Mouse (Mus musculus): ENCODE data around the gene Ankrd66. TPM values are rescaled to one million over a fixed set of nuclear protein-coding genes. Genes with fewer than 3 reads are reported as not detected.

The Ankrd66 gene
- polyA plus RNA-seq, 1 experiment from 2014 or later = 0.47 TPM

DNA sequence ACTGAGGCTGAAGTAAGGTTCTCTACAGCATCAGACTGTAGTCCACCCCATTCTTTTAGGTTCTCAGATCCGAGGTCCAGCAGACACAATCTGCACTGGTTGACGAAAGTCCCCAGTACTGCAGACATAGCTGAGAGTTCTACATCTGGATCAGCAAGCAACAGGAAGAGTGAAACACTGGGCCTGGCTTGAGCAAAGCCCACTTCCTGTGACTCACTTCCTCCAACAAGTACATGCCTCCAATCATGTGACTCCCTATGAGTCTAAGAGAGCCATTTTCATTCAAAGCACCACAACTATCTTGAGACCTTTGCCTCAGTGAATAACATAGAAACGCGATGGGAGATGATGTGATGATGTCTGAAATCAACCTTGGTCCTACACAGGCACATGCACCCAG is 12.2 kb downstream of the Ankrd66 start:
- ATAC-seq (replicated peaks; ENCODE audit: low FRiP score) = no peak
- H3K9ac ChIP-seq = no peak overlapping the region
- no peaks in the 10 kb centered on the region for H3K27me3 ChIP-seq
- no peak overlapping the region for H3K4me2 ChIP-seq
- H3K9me3 ChIP-seq (replicated peaks) = no peaks in the 10 kb centered on the region
- H3K27ac ChIP-seq = no peak overlapping the region
- 95% methylated on average over 4 of the region's 4 CpGs for WGBS
- no peaks in the 10 kb centered on the region for H3K36me3 ChIP-seq
- no peak overlapping the region for H3K4me3 ChIP-seq (replicated peaks)
- peaks cover 9% of the 10 kb centered on the region for H3K4me1 ChIP-seq

GRCm38 (mm10) chr17:43530507-43530906 is 12.9 kb downstream of the Ankrd66 start:
- Histone ChIP-seq H3K9me3 (replicated peaks) (no peaks in the 10 kb centered on the region), H3K27me3 (no peaks in the 10 kb centered on the region), H3K4me2 (no peak overlapping the region), H3K9ac (no peak overlapping the region), H3K27ac (no peak overlapping the region), H3K4me1 (peaks cover 9% of the 10 kb centered on the region), H3K4me3 (replicated peaks) (no peak overlapping the region), H3K36me3 (no peaks in the 10 kb centered on the region)
- 89% methylated on average over 2 of the region's 2 CpGs for WGBS
- ATAC-seq (replicated peaks; ENCODE audit: low FRiP score) = no peak

DNA sequence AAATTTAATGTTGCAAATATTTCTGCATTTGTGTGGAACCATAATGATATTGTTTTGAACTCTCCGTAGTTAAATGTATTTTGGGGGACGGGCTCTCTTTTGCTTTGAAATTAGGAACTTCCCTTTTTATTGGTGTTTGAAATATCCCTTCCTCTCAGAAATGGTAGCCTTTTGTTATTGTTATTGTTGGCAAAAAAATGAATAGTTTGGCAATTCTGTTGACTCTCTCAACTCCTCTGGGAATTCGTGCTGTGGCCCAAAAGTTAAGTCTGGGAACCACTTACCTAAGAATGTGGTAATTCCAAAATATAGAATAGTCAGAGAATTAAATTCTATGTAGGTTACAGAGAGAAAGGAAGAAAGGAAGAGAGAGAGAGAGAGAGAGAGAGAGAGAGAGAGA is 23.3 kb downstream of the Ankrd66 start:
- 63% methylated on average over 3 of the region's 3 CpGs for WGBS
- H3K4me2 ChIP-seq = no peak overlapping the region
- no peak overlapping the region for H3K27ac ChIP-seq
- H3K9me3 ChIP-seq (replicated peaks) = 0 out of 2 replicates have a peak, but pooled peaks cover under 1% of the 10 kb centered on the region
- no peaks in the 10 kb centered on the region for H3K36me3 ChIP-seq
- H3K27me3 ChIP-seq = no peaks in the 10 kb centered on the region
- no peak overlapping the region for H3K4me3 ChIP-seq (replicated peaks)
- H3K9ac ChIP-seq = no peak overlapping the region
- ATAC-seq (replicated peaks; ENCODE audit: low FRiP score) = no peak
- peaks cover 4% of the 10 kb centered on the region; the same call in 1 of the 2 replicates for H3K4me1 ChIP-seq

DNA sequence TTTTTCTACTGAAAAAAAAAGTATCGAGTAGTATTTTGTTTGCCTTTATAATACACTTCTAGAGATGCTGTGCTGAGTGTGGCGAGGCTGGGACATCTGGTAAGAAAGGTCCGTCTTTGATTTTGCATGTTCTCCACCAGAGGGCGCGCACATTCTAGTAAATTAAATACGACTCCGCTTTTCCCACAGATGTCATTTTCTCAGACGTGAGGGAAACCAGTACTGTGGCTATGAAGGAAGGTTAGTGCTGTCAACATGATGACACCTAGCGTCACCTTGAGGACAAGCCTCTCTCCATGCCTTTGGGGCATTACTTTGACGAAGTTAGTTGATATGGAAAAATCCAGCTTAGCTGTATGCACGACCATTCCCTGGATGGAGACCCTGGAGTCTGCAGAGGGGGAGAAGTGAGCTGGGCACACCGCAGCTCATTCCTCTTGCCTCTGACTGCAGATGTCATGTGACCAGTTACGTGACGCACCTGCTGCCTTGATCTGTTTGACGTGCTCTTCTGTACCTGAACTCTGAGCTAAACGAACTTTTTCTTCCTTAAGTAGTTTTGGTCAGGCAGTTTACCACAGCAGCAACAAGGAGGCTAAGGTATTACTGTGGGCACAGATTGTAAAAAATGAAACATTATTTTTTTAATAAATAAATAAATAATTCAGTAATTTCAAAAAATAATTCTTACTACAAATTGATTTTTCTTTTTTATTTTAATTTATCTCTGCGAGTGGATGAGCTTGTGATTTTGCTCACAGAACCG is 24.6 kb downstream of the Ankrd66 start:
- H3K4me3 ChIP-seq (replicated peaks) = no peak overlapping the region
- peak overlapping the region; percentile 26; the same call in 1 of the 2 replicates for H3K4me2 ChIP-seq
- no peaks in the 10 kb centered on the region for H3K36me3 ChIP-seq
- 0 out of 2 replicates have a peak, but pooled peaks cover 8% of the 10 kb centered on the region for H3K9me3 ChIP-seq (replicated peaks)
- H3K27ac ChIP-seq = no peak overlapping the region
- WGBS = 27% methylated on average over 18 of the region's 18 CpGs
- no peaks in the 10 kb centered on the region for H3K27me3 ChIP-seq
- H3K9ac ChIP-seq = no peak overlapping the region
- H3K4me1 ChIP-seq = peaks cover 4% of the 10 kb centered on the region; the same call in 1 of the 2 replicates
- ATAC-seq (replicated peaks; ENCODE audit: low FRiP score) = peak; percentile 56

GRCm38 (mm10) chr17:43510782-43511181 is 32.7 kb downstream of the Ankrd66 start:
- H3K27me3 ChIP-seq = no peaks in the 10 kb centered on the region
- H3K9ac ChIP-seq = no peak overlapping the region
- 0 out of 2 replicates have a peak, but pooled peaks cover 7% of the 10 kb centered on the region for H3K4me1 ChIP-seq
- no peak overlapping the region for H3K27ac ChIP-seq
- no peak overlapping the region for H3K4me2 ChIP-seq
- H3K4me3 ChIP-seq (replicated peaks) = no peak overlapping the region
- H3K36me3 ChIP-seq = no peaks in the 10 kb centered on the region
- 40% methylated on average over 4 of the region's 4 CpGs for WGBS
- ATAC-seq (replicated peaks; ENCODE audit: low FRiP score) = peak; percentile 56; the same call in 1 of the 2 replicates
- 0 out of 2 replicates have a peak, but pooled peaks cover 8% of the 10 kb centered on the region for H3K9me3 ChIP-seq (replicated peaks)

DNA sequence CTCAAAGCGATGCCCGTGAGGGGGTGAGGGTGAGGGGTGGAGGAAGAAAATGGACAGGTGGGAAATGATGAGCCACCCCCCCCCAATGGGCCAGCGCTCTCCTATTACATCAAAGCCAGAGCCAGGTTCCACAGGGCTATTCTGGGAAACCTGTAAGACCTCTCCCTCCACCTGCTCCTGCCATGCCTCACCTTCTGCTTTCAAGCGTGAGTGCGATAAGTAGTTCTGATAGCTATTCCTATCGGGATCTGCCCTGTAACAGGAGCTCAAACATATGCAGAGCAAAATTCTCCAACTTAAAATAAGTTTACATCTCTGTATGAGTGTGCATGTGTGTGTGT is 38.9 kb downstream of the Ankrd66 start:
- peaks cover 9% of the 10 kb centered on the region; the same call in 1 of the 2 replicates for H3K4me1 ChIP-seq
- no peaks in the 10 kb centered on the region for H3K9me3 ChIP-seq (replicated peaks)
- H3K9ac ChIP-seq = no peak overlapping the region
- H3K27ac ChIP-seq = peak overlapping the region; percentile 70
- peak overlapping the region; percentile 1; the same call in 1 of the 2 replicates for H3K4me2 ChIP-seq
- H3K36me3 ChIP-seq = no peaks in the 10 kb centered on the region
- no peak overlapping the region for H3K4me3 ChIP-seq (replicated peaks)
- H3K27me3 ChIP-seq = no peaks in the 10 kb centered on the region
- no peak for ATAC-seq (replicated peaks; ENCODE audit: low FRiP score)
- WGBS = 49% methylated on average over 6 of the region's 6 CpGs

DNA sequence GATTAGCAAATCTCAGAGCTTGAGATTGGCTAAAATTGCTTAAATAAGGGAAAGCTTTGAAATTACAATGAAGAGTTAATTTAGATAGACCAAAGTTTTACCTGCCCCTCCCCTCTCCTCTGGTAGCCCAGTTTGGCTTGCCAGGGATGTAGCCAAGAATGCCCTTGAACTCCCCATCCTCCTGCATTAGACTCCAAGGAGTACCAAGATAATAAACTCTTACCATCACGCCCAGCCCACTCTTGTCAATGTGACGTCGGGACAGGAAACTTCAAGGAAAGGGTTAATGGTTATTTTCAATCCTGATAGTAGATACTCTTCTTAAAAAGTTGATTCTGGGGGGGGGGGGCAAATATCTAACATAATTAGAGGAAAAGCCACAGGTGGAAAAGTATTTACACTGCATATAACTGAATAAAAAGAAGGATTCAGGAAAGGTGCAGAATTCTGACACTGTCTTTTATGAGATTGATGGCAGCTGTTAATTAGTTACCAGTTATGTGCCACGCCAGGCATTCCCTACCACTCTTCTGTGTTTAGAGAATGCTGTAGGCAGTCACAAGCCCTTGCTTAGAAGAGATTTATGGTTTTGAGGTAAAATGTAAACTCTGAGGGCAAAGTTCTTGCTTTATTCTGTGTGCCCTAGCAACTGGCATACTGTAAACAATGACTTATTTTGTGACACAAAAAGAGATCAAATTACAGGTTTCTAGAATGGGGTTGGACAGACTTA is 39.4 kb downstream of the Ankrd66 start:
- WGBS = 36% methylated on average over 4 of the region's 4 CpGs
- no peaks in the 10 kb centered on the region for H3K36me3 ChIP-seq

GRCm38 (mm10) chr17:43502592-43502991 is 40.8 kb downstream of the Ankrd66 start, which contains the start of gene Mep1a:
Gene Mep1a, minus strand, starts transcription at chr17:43502812.
- Histone ChIP-seq H3K36me3 (no peaks in the 10 kb centered on the region), H3K4me1 (peaks cover 9% of the 10 kb centered on the region; the same call in 1 of the 2 replicates), H3K9me3 (replicated peaks) (no peaks in the 10 kb centered on the region), H3K4me3 (replicated peaks) (no peak within 1 kb of the TSS), H3K9ac (no peak within 1 kb of the TSS), H3K27me3 (no peaks in the 10 kb centered on the region), H3K4me2 (0 out of 2 replicates have a peak within 1 kb of the TSS, but pooled peaks have one; percentile 1), H3K27ac (peak within 1 kb of the TSS; percentile 70)
- WGBS = 79% methylated on average over 9 of the region's 9 CpGs
- no peak for ATAC-seq (replicated peaks; ENCODE audit: low FRiP score)

More for the DNA sequence above, 39.4 kb downstream of the Ankrd66 start:
- Histone ChIP-seq H3K4me2 (peak overlapping the region; percentile 1; the same call in 1 of the 2 replicates), H3K9me3 (replicated peaks) (no peaks in the 10 kb centered on the region), H3K27ac (peak overlapping the region; percentile 70), H3K27me3 (no peaks in the 10 kb centered on the region), H3K4me1 (peaks cover 9% of the 10 kb centered on the region; the same call in 1 of the 2 replicates), H3K9ac (no peak overlapping the region), H3K4me3 (replicated peaks) (no peak overlapping the region)
- ATAC-seq (replicated peaks; ENCODE audit: low FRiP score) = peak; percentile 81

GRCm38 (mm10) chr17:43501631-43502030 is 41.8 kb downstream of the Ankrd66 start:
- Histone ChIP-seq H3K4me1 (peaks cover 9% of the 10 kb centered on the region; the same call in 1 of the 2 replicates), H3K27ac (peak overlapping the region; percentile 55), H3K36me3 (no peaks in the 10 kb centered on the region), H3K4me3 (replicated peaks) (no peak overlapping the region), H3K27me3 (no peaks in the 10 kb centered on the region), H3K4me2 (no peak overlapping the region), H3K9ac (no peak overlapping the region), H3K9me3 (replicated peaks) (no peaks in the 10 kb centered on the region)
- WGBS = 82% methylated on average over 5 of the region's 5 CpGs
- ATAC-seq (replicated peaks; ENCODE audit: low FRiP score) = no peak

DNA sequence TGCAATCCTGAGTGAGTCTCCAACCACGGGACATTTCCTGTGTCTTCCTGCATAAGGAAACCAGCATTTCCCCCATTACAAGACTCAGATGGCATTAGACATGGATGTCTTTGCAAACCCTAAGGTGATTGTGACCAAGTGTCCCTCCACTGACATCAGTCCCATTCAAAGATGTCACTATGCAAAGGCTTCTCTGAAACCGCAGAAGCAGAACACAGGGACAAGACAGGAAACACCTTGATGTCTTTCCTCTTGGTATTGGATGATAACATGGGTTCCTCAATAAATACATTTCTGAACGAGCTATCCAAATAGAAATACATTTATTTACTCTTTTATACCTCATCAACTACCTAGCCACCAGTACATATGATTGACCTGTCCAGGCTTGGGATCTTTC is 42.2 kb downstream of the Ankrd66 start:
- Histone ChIP-seq H3K36me3 (no peaks in the 10 kb centered on the region), H3K4me1 (peaks cover 9% of the 10 kb centered on the region; the same call in 1 of the 2 replicates), H3K4me2 (no peak overlapping the region), H3K9ac (no peak overlapping the region), H3K9me3 (replicated peaks) (no peaks in the 10 kb centered on the region), H3K27me3 (no peaks in the 10 kb centered on the region), H3K4me3 (replicated peaks) (no peak overlapping the region), H3K27ac (peak overlapping the region; percentile 28)
- WGBS = 70% methylated on average over 3 of the region's 3 CpGs
- ATAC-seq (replicated peaks; ENCODE audit: low FRiP score) = no peak

- Histone ChIP-seq H3K27me3 (no peaks in the 10 kb centered on the region), H3K9ac (no peak overlapping the region), H3K9me3 (replicated peaks) (no peaks in the 10 kb centered on the region), H3K36me3 (no peaks in the 10 kb centered on the region), H3K4me1 (peaks cover 9% of the 10 kb centered on the region; the same call in 1 of the 2 replicates), H3K27ac (peak overlapping the region; percentile 28; the same call in 1 of the 2 replicates), H3K4me2 (no peak overlapping the region), H3K4me3 (replicated peaks) (no peak overlapping the region)
- 80% methylated on average over 1 of the region's 1 CpGs for WGBS
- peak; percentile 49 for ATAC-seq (replicated peaks; ENCODE audit: low FRiP score)
These were observed 42.9 kb downstream of the Ankrd66 start for GRCm38 (mm10) chr17:43500513-43500912.

- WGBS = 74% methylated on average over 4 of the region's 4 CpGs
- Histone ChIP-seq H3K27ac (no peak overlapping the region), H3K27me3 (no peaks in the 10 kb centered on the region), H3K4me2 (no peak overlapping the region), H3K36me3 (no peaks in the 10 kb centered on the region), H3K4me1 (no peaks in the 10 kb centered on the region), H3K9ac (no peak overlapping the region), H3K9me3 (replicated peaks) (no peaks in the 10 kb centered on the region), H3K4me3 (replicated peaks) (no peak overlapping the region)
- ATAC-seq (replicated peaks; ENCODE audit: low FRiP score) = no peak
These were observed 45.9 kb downstream of the Ankrd66 start for GRCm38 (mm10) chr17:43497521-43497920.
